Mouse (Mus musculus) liver, embryonic 15.5 days (tissue): ENCODE measurements around the gene Ap2b1. TPM values are rescaled to one million over a fixed set of nuclear protein-coding genes. Genes with fewer than 3 reads are reported as not detected.
A peak's percentile ranks its signal among the peaks of the same experiment; 100 is the strongest.
"Not testable (repeated sequence)": the region's sequence is repeated elsewhere in the genome, so short reads cannot be mapped to it uniquely, and the experiment has no call there.

Source experiments
- ATAC-seq: fragments of 200-750 bp; cut with Nextera tagmentation; 2 replicates; pipeline ENCODE4 v1.8.0; 2017; ENCODE audit warnings: moderate number of reproducible peaks, mild to moderate bottlenecking, moderate library complexity; ENCODE audit not compliant: insufficient read depth
- H3K27ac ChIP-seq: fragments of 300-500 bp; sonication (generic); replicated peaks from 2 replicates; pipeline ENCODE4 v1.5.1; 2015; ENCODE audit warnings: mild to moderate bottlenecking, inconsistent platforms
- H3K27me3 ChIP-seq: fragments of 300-500 bp; sonication (generic); 2 replicates; pipeline ENCODE4 v1.6.1; 2015; ENCODE audit warnings: mild to moderate bottlenecking, inconsistent platforms
- H3K36me3 ChIP-seq: fragments of 300-500 bp; sonication (generic); replicated peaks from 2 replicates; pipeline ENCODE4 v1.6.1; 2015; ENCODE audit warnings: moderate library complexity, mild to moderate bottlenecking, inconsistent platforms
- H3K4me1 ChIP-seq: fragments of 300-500 bp; sonication (generic); replicated peaks from 2 replicates; pipeline ENCODE4 v1.6.1; 2015; ENCODE audit warnings: inconsistent platforms
- H3K4me2 ChIP-seq: fragments of 300-500 bp; sonication (generic); 2 replicates; pipeline ENCODE4 v1.6.1; 2015; ENCODE audit warnings: moderate library complexity, mild to moderate bottlenecking, inconsistent platforms
- H3K4me3 ChIP-seq: fragments of 300-500 bp; sonication (generic); replicated peaks from 2 replicates; pipeline ENCODE4 v1.5.1; 2015; ENCODE audit warnings: mild to moderate bottlenecking, inconsistent platforms
- H3K9ac ChIP-seq: fragments of 300-500 bp; sonication (generic); 2 replicates; pipeline ENCODE4 v1.6.1; 2015; ENCODE audit warnings: moderate library complexity, mild to moderate bottlenecking, inconsistent platforms
- H3K9me3 ChIP-seq: fragments of 300-500 bp; sonication (generic); replicated peaks from 2 replicates; pipeline ENCODE4 v1.6.1; 2016; ENCODE audit warnings: inconsistent platforms
- WGBS: fragments of 180-500 bp; shearing (Covaris S2); methylation state at CpG from one replicate; pipeline ENCODE4 v1.1.7; 2015; ENCODE audit warnings: mixed read lengths; ENCODE audit not compliant: insufficient replicate concordance; 5-methylcytosine and 5-hydroxymethylcytosine counted together
- polyA plus RNA-seq: library from polyadenylated mRNA; unstranded; fragments of >200 nt; fragmentation: Nextera tagmentation; extraction: Ambion mirVana; gene quantifications from 2 replicates; pipeline ENCODE4 v1.2.1, GENCODE M21; 2015

Ap2b1 gene
- polyA plus RNA-seq, 1 experiment from 2014 or later = 19.6 TPM

- H3K4me2 ChIP-seq = peak overlapping the region; percentile 79
- H3K36me3 ChIP-seq = peaks cover 14% of the 10 kb centered on the region
- H3K4me1 ChIP-seq = peaks cover 61% of the 10 kb centered on the region
- peak overlapping the region; percentile 81 for H3K4me3 ChIP-seq
- H3K27ac ChIP-seq = peak overlapping the region; percentile 96
- H3K9ac ChIP-seq = peak overlapping the region; percentile 86; the same call in 1 of the 2 replicates
- no peak for ATAC-seq
- no peaks in the 10 kb centered on the region for H3K27me3 ChIP-seq
- WGBS = 56% methylated on average over 2 of the region's 2 CpGs
- no peaks in the 10 kb centered on the region for H3K9me3 ChIP-seq
Observed at GRCm38 (mm10) chr11:83301431-83301831, 2.6 kb downstream of the Ap2b1 start.

- H3K4me2 ChIP-seq = peak overlapping the region; percentile 79
- peaks cover 58% of the 10 kb centered on the region for H3K4me1 ChIP-seq
- H3K36me3 ChIP-seq = peaks cover 7% of the 10 kb centered on the region
- H3K27me3 ChIP-seq = no peaks in the 10 kb centered on the region
- ATAC-seq = no peak
- H3K9ac ChIP-seq = peak overlapping the region; percentile 86
- no peaks in the 10 kb centered on the region for H3K9me3 ChIP-seq
- peak overlapping the region; percentile 96 for H3K27ac ChIP-seq
- H3K4me3 ChIP-seq = peak overlapping the region; percentile 81
- 5% methylated on average over 10 of the region's 10 CpGs for WGBS
Observed at GRCm38 (mm10) chr11:83302124-83302523, 3.3 kb downstream of the Ap2b1 start.

- H3K9me3 ChIP-seq = no peaks in the 10 kb centered on the region
- H3K36me3 ChIP-seq = peaks cover 2% of the 10 kb centered on the region; the same call in 1 of the 2 replicates
- WGBS = under 1% methylated on average over 51 of the region's 51 CpGs
- H3K27ac ChIP-seq = peak within 1 kb of the TSS; percentile 96
- peaks cover 52% of the 10 kb centered on the region for H3K4me1 ChIP-seq
- peak within 1 kb of the TSS; percentile 81 for H3K4me3 ChIP-seq
- peak within 1 kb of the TSS; percentile 79 for H3K4me2 ChIP-seq
- H3K27me3 ChIP-seq = no peaks in the 10 kb centered on the region
- ATAC-seq = peak; percentile 75
- H3K9ac ChIP-seq = peak within 1 kb of the TSS; percentile 86
Observed at GRCm38 (mm10) chr11:83302526-83303251, 3.9 kb downstream of the Ap2b1 start, which contains the start of gene Pex12. Gene Pex12 (minus strand): TSS chr11:83302586.

GRCm38 (mm10) chr11:83303751-83304150, 4.9 kb downstream of the Ap2b1 start:
- peaks cover 9% of the 10 kb centered on the region for H3K36me3 ChIP-seq
- 74% methylated on average over 5 of the region's 5 CpGs for WGBS
- peak overlapping the region; percentile 79 for H3K4me2 ChIP-seq
- H3K27me3 ChIP-seq = no peaks in the 10 kb centered on the region
- ATAC-seq = no peak
- H3K9me3 ChIP-seq = no peaks in the 10 kb centered on the region
- peak overlapping the region; percentile 31; the same call in 1 of the 2 replicates for H3K9ac ChIP-seq
- peak overlapping the region; percentile 81 for H3K4me3 ChIP-seq
- no peak overlapping the region for H3K27ac ChIP-seq
- peaks cover 46% of the 10 kb centered on the region for H3K4me1 ChIP-seq

GRCm38 (mm10) chr11:83304485-83304884, 5.7 kb downstream of the Ap2b1 start:
- H3K9ac ChIP-seq = no peak overlapping the region
- no peaks in the 10 kb centered on the region for H3K9me3 ChIP-seq
- peaks cover 16% of the 10 kb centered on the region for H3K36me3 ChIP-seq
- H3K4me2 ChIP-seq = peak overlapping the region; percentile 79; the same call in 1 of the 2 replicates
- peaks cover 46% of the 10 kb centered on the region for H3K4me1 ChIP-seq
- ATAC-seq = no peak
- no peak overlapping the region for H3K4me3 ChIP-seq
- H3K27ac ChIP-seq = 0 out of 2 replicates have a peak overlapping the region, but pooled peaks have one; percentile 1
- 81% methylated on average over 2 of the region's 2 CpGs for WGBS
- no peaks in the 10 kb centered on the region for H3K27me3 ChIP-seq

- no peak overlapping the region for H3K4me3 ChIP-seq
- ATAC-seq = no peak
- WGBS = 77% methylated on average over 4 of the region's 4 CpGs
- H3K27me3 ChIP-seq = no peaks in the 10 kb centered on the region
- H3K4me1 ChIP-seq = peaks cover 30% of the 10 kb centered on the region
- H3K36me3 ChIP-seq = peaks cover 28% of the 10 kb centered on the region
- H3K4me2 ChIP-seq = no peak overlapping the region
- H3K27ac ChIP-seq = no peak overlapping the region
- H3K9me3 ChIP-seq = no peaks in the 10 kb centered on the region
- no peak overlapping the region for H3K9ac ChIP-seq
Observed at GRCm38 (mm10) chr11:83306700-83307253, 8.0 kb downstream of the Ap2b1 start.

GRCm38 (mm10) chr11:83312471-83312870, 13.6 kb downstream of the Ap2b1 start:
- Histone ChIP-seq H3K4me2 (no peak overlapping the region), H3K4me3 (no peak overlapping the region), H3K4me1 (no peaks in the 10 kb centered on the region), H3K36me3 (peaks cover 52% of the 10 kb centered on the region), H3K9ac (no peak overlapping the region), H3K27me3 (no peaks in the 10 kb centered on the region), H3K27ac (no peak overlapping the region), H3K9me3 (no peaks in the 10 kb centered on the region)
- no peak for ATAC-seq
- 77% methylated on average over 5 of the region's 5 CpGs for WGBS

- WGBS = 83% methylated on average over 4 of the region's 4 CpGs
Observed at GRCm38 (mm10) chr11:83319048-83319447, 20.2 kb downstream of the Ap2b1 start.

GRCm38 (mm10) chr11:83326692-83327091, 27.9 kb downstream of the Ap2b1 start:
- ATAC-seq = not testable (repeated sequence)
- peaks cover 73% of the 10 kb centered on the region for H3K36me3 ChIP-seq
- WGBS = 83% methylated on average over 3 of the region's 3 CpGs

More at GRCm38 (mm10) chr11:83319048-83319447, 20.2 kb downstream of the Ap2b1 start:
- Histone ChIP-seq H3K27ac (no peak overlapping the region), H3K27me3 (no peaks in the 10 kb centered on the region), H3K9me3 (no peaks in the 10 kb centered on the region), H3K4me3 (no peak overlapping the region), H3K4me1 (0 out of 2 replicates have a peak, but pooled peaks cover 3% of the 10 kb centered on the region), H3K36me3 (peaks cover 71% of the 10 kb centered on the region), H3K9ac (no peak overlapping the region), H3K4me2 (no peak overlapping the region)
- no peak for ATAC-seq

GRCm38 (mm10) chr11:83327427-83327826, 28.6 kb downstream of the Ap2b1 start:
- Histone ChIP-seq H3K4me1 (no peaks in the 10 kb centered on the region), H3K27ac (no peak overlapping the region), H3K9me3 (no peaks in the 10 kb centered on the region), H3K4me2 (no peak overlapping the region), H3K4me3 (no peak overlapping the region), H3K27me3 (no peaks in the 10 kb centered on the region), H3K9ac (no peak overlapping the region), H3K36me3 (peaks cover 67% of the 10 kb centered on the region)
- ATAC-seq = no peak
- WGBS = 68% methylated on average over 3 of the region's 3 CpGs

More at GRCm38 (mm10) chr11:83326692-83327091, 27.9 kb downstream of the Ap2b1 start:
- not testable (repeated sequence) for H3K27ac ChIP-seq, H3K9ac ChIP-seq, H3K4me3 ChIP-seq, H3K9me3 ChIP-seq, H3K4me2 ChIP-seq, H3K27me3 ChIP-seq, H3K4me1 ChIP-seq

- Histone ChIP-seq H3K4me3 (no peak overlapping the region), H3K4me1 (no peaks in the 10 kb centered on the region), H3K27me3 (no peaks in the 10 kb centered on the region), H3K9ac (no peak overlapping the region), H3K4me2 (no peak overlapping the region), H3K27ac (no peak overlapping the region), H3K9me3 (no peaks in the 10 kb centered on the region), H3K36me3 (peaks cover 74% of the 10 kb centered on the region)
- 83% methylated on average over 7 of the region's 7 CpGs for WGBS
- ATAC-seq = no peak
Observed at GRCm38 (mm10) chr11:83335826-83336225, 37.0 kb downstream of the Ap2b1 start.
